Mouse (Mus musculus): ENCODE data around the gene Abhd16a. TPM values are rescaled to one million over a fixed set of nuclear protein-coding genes. Genes with fewer than 3 reads are reported as not detected.
A peak's percentile ranks its signal among the peaks of the same experiment; 100 is the strongest.

Abhd16a gene
- total and polyA plus RNA-seq, 2 experiments = 63.3 to 78.4 TPM

- WGBS = 96% methylated on average over 7 of the region's 7 CpGs
- Histone ChIP-seq H3K4me1 (ENCODE audit: control insufficient read depth, insufficient read depth, low read length) (peaks cover 15% of the 10 kb centered on the region), H3K9ac (ENCODE audit: low read depth, low read length) (no peak overlapping the region)
Observed at GRCm38 (mm10) chr17:35133517-35133916, 44.5 kb downstream of the Abhd16a start.

GRCm38 (mm10) chr17:35134801-35135590, 45.9 kb downstream of the Abhd16a start, which contains the start of gene Bag6:
Gene Bag6 (plus strand): TSS chr17:35135178.
- TF ChIP-seq POLR2A (IDR thresholded peaks at IDR 0.05; ENCODE audit: extremely low read depth, insufficient read depth, low read length) = no peak
- TF ChIP-seq CTCF (IDR thresholded peaks at IDR 0.05; ENCODE audit: low read depth, low read length) = no peak
- peak; percentile 84 for DNase-seq (ENCODE audit: extremely low read depth, low read depth, low spot score)
- Histone ChIP-seq H3K27ac (replicated peaks; ENCODE audit: insufficient read depth, low read depth, low read length) (peak within 1 kb of the TSS; percentile 97), H3K4me1 (ENCODE audit: control insufficient read depth, insufficient read depth, low read length) (peaks cover 14% of the 10 kb centered on the region), H3K36me3 (ENCODE audit: control insufficient read depth, insufficient read depth, low read length) (peaks cover 16% of the 10 kb centered on the region; the same call in 1 of the 2 replicates), H3K4me3 (ENCODE audit: insufficient read depth, low read depth, low read length) (peak within 1 kb of the TSS; percentile 81), H3K27me3 (ENCODE audit: control insufficient read depth, insufficient read depth, low read length) (no peaks in the 10 kb centered on the region), H3K9ac (ENCODE audit: low read depth, low read length) (peak within 1 kb of the TSS; percentile 92), H3K79me2 (ENCODE audit: control insufficient read depth, insufficient read depth, low read length) (peaks cover 20% of the 10 kb centered on the region; the same call in 1 of the 2 replicates)
- WGBS = under 1% methylated on average over 66 of the region's 66 CpGs

More at GRCm38 (mm10) chr17:35133517-35133916, 44.5 kb downstream of the Abhd16a start:
- H3K27me3 ChIP-seq (ENCODE audit: control insufficient read depth, insufficient read depth, low read length) = no peaks in the 10 kb centered on the region
- no peak for TF ChIP-seq CTCF (IDR thresholded peaks at IDR 0.05; ENCODE audit: low read depth, low read length)
- no peak for TF ChIP-seq POLR2A (IDR thresholded peaks at IDR 0.05; ENCODE audit: extremely low read depth, insufficient read depth, low read length)
- H3K79me2 ChIP-seq (ENCODE audit: control insufficient read depth, insufficient read depth, low read length) = peaks cover 19% of the 10 kb centered on the region; the same call in 1 of the 2 replicates
- no peak for DNase-seq (ENCODE audit: extremely low read depth, low read depth, low spot score)
- no peak overlapping the region for H3K4me3 ChIP-seq (ENCODE audit: insufficient read depth, low read depth, low read length)
- peaks cover 10% of the 10 kb centered on the region; the same call in 1 of the 2 replicates for H3K36me3 ChIP-seq (ENCODE audit: control insufficient read depth, insufficient read depth, low read length)
- no peak overlapping the region for H3K27ac ChIP-seq (replicated peaks; ENCODE audit: insufficient read depth, low read depth, low read length)

GRCm38 (mm10) chr17:35135591-35136320, 46.7 kb downstream of the Abhd16a start:
- TF ChIP-seq CTCF (IDR thresholded peaks at IDR 0.05; ENCODE audit: low read depth, low read length) (no peak), POLR2A (IDR thresholded peaks at IDR 0.05; ENCODE audit: extremely low read depth, insufficient read depth, low read length) (0 out of 2 replicates have a peak, but pooled peaks have one; percentile 42)
- Histone ChIP-seq H3K36me3 (ENCODE audit: control insufficient read depth, insufficient read depth, low read length) (peaks cover 16% of the 10 kb centered on the region; the same call in 1 of the 2 replicates), H3K4me1 (ENCODE audit: control insufficient read depth, insufficient read depth, low read length) (peaks cover 9% of the 10 kb centered on the region), H3K4me3 (ENCODE audit: insufficient read depth, low read depth, low read length) (peak overlapping the region; percentile 81), H3K79me2 (ENCODE audit: control insufficient read depth, insufficient read depth, low read length) (peaks cover 17% of the 10 kb centered on the region; the same call in 1 of the 2 replicates), H3K27me3 (ENCODE audit: control insufficient read depth, insufficient read depth, low read length) (no peaks in the 10 kb centered on the region), H3K9ac (ENCODE audit: low read depth, low read length) (peak overlapping the region; percentile 92), H3K27ac (replicated peaks; ENCODE audit: insufficient read depth, low read depth, low read length) (peak overlapping the region; percentile 97)
- DNase-seq (ENCODE audit: extremely low read depth, low read depth, low spot score) = peak; percentile 60
- WGBS = under 1% methylated on average over 43 of the region's 43 CpGs

GRCm38 (mm10) chr17:35139269-35139668, 50.2 kb downstream of the Abhd16a start:
- Histone ChIP-seq H3K79me2 (ENCODE audit: control insufficient read depth, insufficient read depth, low read length) (peaks cover 17% of the 10 kb centered on the region; the same call in 1 of the 2 replicates), H3K27ac (replicated peaks; ENCODE audit: insufficient read depth, low read depth, low read length) (no peak overlapping the region), H3K9ac (ENCODE audit: low read depth, low read length) (no peak overlapping the region), H3K4me1 (ENCODE audit: control insufficient read depth, insufficient read depth, low read length) (peaks cover 5% of the 10 kb centered on the region), H3K27me3 (ENCODE audit: control insufficient read depth, insufficient read depth, low read length) (no peaks in the 10 kb centered on the region), H3K4me3 (ENCODE audit: insufficient read depth, low read depth, low read length) (no peak overlapping the region), H3K36me3 (ENCODE audit: control insufficient read depth, insufficient read depth, low read length) (peaks cover 38% of the 10 kb centered on the region)
- TF ChIP-seq POLR2A (IDR thresholded peaks at IDR 0.05; ENCODE audit: extremely low read depth, insufficient read depth, low read length) (no peak), CTCF (IDR thresholded peaks at IDR 0.05; ENCODE audit: low read depth, low read length) (no peak)
- no peak for DNase-seq (ENCODE audit: extremely low read depth, low read depth, low spot score)
- WGBS = 89% methylated on average over 3 of the region's 3 CpGs

GRCm38 (mm10) chr17:35140490-35140996, 51.5 kb downstream of the Abhd16a start:
- Histone ChIP-seq H3K36me3 (ENCODE audit: control insufficient read depth, insufficient read depth, low read length) (peaks cover 49% of the 10 kb centered on the region), H3K27me3 (ENCODE audit: control insufficient read depth, insufficient read depth, low read length) (no peaks in the 10 kb centered on the region), H3K9ac (ENCODE audit: low read depth, low read length) (no peak overlapping the region), H3K27ac (replicated peaks; ENCODE audit: insufficient read depth, low read depth, low read length) (no peak overlapping the region), H3K4me1 (ENCODE audit: control insufficient read depth, insufficient read depth, low read length) (peaks cover 5% of the 10 kb centered on the region), H3K79me2 (ENCODE audit: control insufficient read depth, insufficient read depth, low read length) (peaks cover 17% of the 10 kb centered on the region; the same call in 1 of the 2 replicates), H3K4me3 (ENCODE audit: insufficient read depth, low read depth, low read length) (no peak overlapping the region)
- TF ChIP-seq CTCF (IDR thresholded peaks at IDR 0.05; ENCODE audit: low read depth, low read length) = no peak
- no peak for TF ChIP-seq POLR2A (IDR thresholded peaks at IDR 0.05; ENCODE audit: extremely low read depth, insufficient read depth, low read length)
- DNase-seq (ENCODE audit: extremely low read depth, low read depth, low spot score) = no peak
- 80% methylated on average over 16 of the region's 16 CpGs for WGBS

Measured in liver, adult 2 months (tissue).